Comparison of ENCODE assay signal across 8 mouse cellular contexts in the genomic region with DNA sequence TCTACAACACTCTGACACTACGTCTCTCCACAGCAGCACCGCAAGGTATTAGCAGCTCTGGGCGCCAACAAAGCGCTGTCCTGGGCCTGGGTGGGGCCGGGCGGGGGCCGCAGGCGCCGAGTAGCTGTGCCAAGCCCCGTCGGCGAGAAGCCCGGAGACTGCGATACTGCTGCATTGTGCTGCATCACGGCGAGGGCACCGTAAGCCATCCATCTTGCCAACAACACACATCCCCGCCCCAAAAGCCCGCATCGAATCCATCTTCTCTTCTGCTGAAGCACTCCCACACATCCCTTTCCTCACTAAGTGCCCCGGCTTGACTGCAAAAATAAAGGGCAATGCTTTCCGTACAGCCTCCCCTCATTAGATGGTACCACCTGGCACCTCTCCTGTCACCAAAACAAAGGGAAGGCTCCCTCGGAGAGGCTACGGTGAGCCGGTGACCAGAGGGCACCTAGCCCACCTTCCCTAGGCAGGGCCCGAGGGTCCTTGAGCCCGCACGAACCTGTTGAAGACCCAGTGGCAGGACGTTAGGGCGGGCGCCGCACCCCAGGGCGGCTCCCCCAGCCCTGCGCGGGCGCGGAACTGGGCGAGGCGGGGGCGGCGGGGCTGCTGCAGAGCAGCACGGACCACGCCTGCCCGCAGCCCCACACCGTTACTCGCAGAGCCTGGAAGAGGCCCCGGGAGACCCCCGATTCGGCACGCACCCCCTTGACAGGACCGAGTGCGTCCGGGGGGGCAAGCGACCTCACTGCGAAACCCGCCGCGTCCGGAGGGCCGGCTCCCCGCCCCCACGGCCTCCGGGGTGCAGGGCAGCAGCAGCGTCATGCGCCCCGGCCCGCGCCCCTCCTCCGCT. TPM values are rescaled to one million over a fixed set of nuclear protein-coding genes. Genes with fewer than 3 reads are reported as not detected.
A peak's percentile ranks its signal among the peaks of the same experiment; 100 is the strongest.
DNase-seq lines count a peak whose midpoint lies in the region; ATAC-seq and TF ChIP-seq lines count a peak whose summit lies in the region.

No protein-coding gene starts in this region.

- no peak for TF ChIP-seq CTCF in MEL (IDR thresholded peaks at IDR 0.05 in 2 of 3, conservative IDR thresholded peaks at IDR 0.05 in 1 of 3; ENCODE audit: control insufficient read depth in 1 of 3, insufficient read depth in 1 of 3, low read depth in 2 of 3, low read length in 3 of 3, poor library complexity in 1 of 3, severe bottlenecking in 1 of 3)

- peak; percentile 75 for ATAC-seq in lung, embryonic 16.5 days (ENCODE audit: low read depth)

- no peaks in the 10 kb centered on the region; the same call in 1 of the 2 replicates for H3K79me2 ChIP-seq in MEL (ENCODE audit: control insufficient read depth, insufficient read depth, low read length, poor library complexity)

- no peaks in the 10 kb centered on the region for H3K4me1 ChIP-seq in MEL (ENCODE audit: control insufficient read depth in 1 of 2, insufficient read depth in 2 of 2, low read length in 2 of 2)
- peaks cover 15% of the 10 kb centered on the region for H3K4me1 ChIP-seq in hindbrain, embryonic 10.5 days (replicated peaks)
- peaks cover 25% of the 10 kb centered on the region for H3K4me1 ChIP-seq in lung, embryonic 16.5 days (replicated peaks; ENCODE audit: control insufficient read depth, insufficient read depth, low read length)

- peak overlapping the region; percentile 85 for H3K4me2 ChIP-seq in lung, embryonic 16.5 days (ENCODE audit: low read depth, low read length)

- DNase-seq in MEL (ENCODE audit: low read depth, low spot score): peak; percentile 59
- peak; percentile 69 to 77 for DNase-seq in cerebellum, adult 18-20 months
- DNase-seq in forelimb bud, embryonic 11.5 days (ENCODE audit: low read depth, low spot score): peak; percentile 35
- DNase-seq in hindbrain, embryonic 10.5 days (ENCODE audit: low spot score): peak; percentile 65
- DNase-seq in layer of hippocampus, postnatal 14 days (ENCODE audit: low spot score in 2 of 2): peak; percentile 62 to 69
- DNase-seq in retina, embryonic 14.5 days (ENCODE audit: low spot score): peak; percentile 61
- DNase-seq in urinary bladder, postnatal 25 days (ENCODE audit: low spot score): peak; percentile 45

- under 1% methylated on average over 69 of the region's 69 CpGs for WGBS in hindbrain, embryonic 10.5 days
- WGBS in lung, embryonic 16.5 days: under 1% methylated on average over 60 of the region's 69 CpGs

- H3K9me3 ChIP-seq in MEL (replicated peaks; ENCODE audit: insufficient read depth, low read length): no peaks in the 10 kb centered on the region
- no peaks in the 10 kb centered on the region for H3K9me3 ChIP-seq in hindbrain, embryonic 10.5 days
- H3K9me3 ChIP-seq in lung, embryonic 16.5 days (ENCODE audit: control insufficient read depth, low read length): no peaks in the 10 kb centered on the region

- peaks cover 19 to 25% of the 10 kb centered on the region in 2 experiments for H3K27me3 ChIP-seq in MEL (ENCODE audit: control insufficient read depth in 1 of 2, insufficient read depth in 2 of 2, low read length in 2 of 2)
- H3K27me3 ChIP-seq in hindbrain, embryonic 10.5 days (ENCODE audit: insufficient read depth, poor library complexity, severe bottlenecking): peaks cover 11% of the 10 kb centered on the region
- no peaks in the 10 kb centered on the region for H3K27me3 ChIP-seq in lung, embryonic 16.5 days (ENCODE audit: control insufficient read depth, insufficient read depth, low read depth, low read length)

- H3K36me3 ChIP-seq in MEL (ENCODE audit: control insufficient read depth in 1 of 2, insufficient read depth in 2 of 2, low read length in 2 of 2): no peaks in the 10 kb centered on the region
- no peaks in the 10 kb centered on the region for H3K36me3 ChIP-seq in hindbrain, embryonic 10.5 days
- no peaks in the 10 kb centered on the region for H3K36me3 ChIP-seq in lung, embryonic 16.5 days (ENCODE audit: control insufficient read depth, insufficient read depth, low read length)

- peak overlapping the region; percentile 51 for H3K9ac ChIP-seq in MEL (ENCODE audit: control insufficient read depth, low read depth, low read length, poor library complexity, severe bottlenecking)
- peak overlapping the region; percentile 99 for H3K9ac ChIP-seq in lung, embryonic 16.5 days (ENCODE audit: low read length)

- no peak for TF ChIP-seq EP300 in MEL (IDR thresholded peaks at IDR 0.05; ENCODE audit: low read depth in 1 of 2, low read length in 2 of 2)

- H3K4me3 ChIP-seq in MEL (ENCODE audit: control insufficient read depth in 1 of 2, insufficient read depth in 1 of 2, low read depth in 2 of 2, low read length in 2 of 2): peak overlapping the region; percentile 75 to 86
- H3K4me3 ChIP-seq in hindbrain, embryonic 10.5 days: peak overlapping the region; percentile 96
- peak overlapping the region; percentile 75 for H3K4me3 ChIP-seq in lung, embryonic 16.5 days (ENCODE audit: low read length)

- no peak for TF ChIP-seq RAD21 in MEL (IDR thresholded peaks at IDR 0.05; ENCODE audit: low read depth, low read length)

- H3K27ac ChIP-seq in MEL (ENCODE audit: control insufficient read depth, low read depth, low read length): no peak overlapping the region
- H3K27ac ChIP-seq in hindbrain, embryonic 10.5 days: peak overlapping the region; percentile 91
- H3K27ac ChIP-seq in lung, embryonic 16.5 days (ENCODE audit: low read length): peak overlapping the region; percentile 98

- no peak for TF ChIP-seq POLR2A in MEL (IDR thresholded peaks at IDR 0.05; ENCODE audit: control insufficient read depth in 1 of 2, insufficient read depth in 1 of 2, low read depth in 1 of 2, low read length in 2 of 2, poor library complexity in 1 of 2)

TF ChIP-seq in MEL, 35 proteins besides CTCF, POLR2A, EP300 and RAD21:
- TF ChIP-seq MAZ (IDR thresholded peaks at IDR 0.05; ENCODE audit: low read depth, low read length) (peak; percentile 19; the same call in 1 of the 2 replicates), POLR2AphosphoS2 (IDR thresholded peaks at IDR 0.05; ENCODE audit: low read length) (no peak), MYC (IDR thresholded peaks at IDR 0.05; ENCODE audit: low read depth, low read length) (no peak), NRF1 (IDR thresholded peaks at IDR 0.05; ENCODE audit: insufficient read depth, low read depth, low read length, poor library complexity, severe bottlenecking) (peak; percentile 46; the same call in 1 of the 2 replicates)
TF ChIP-seq in MEL: peak in this region for 2.

RNA-seq across cellular contexts. Expression of a gene that starts 0.7 kb away (rescaled TPM):
- total RNA-seq in MEL (2012; rRNA removed): 14.6 and 20.0 TPM in 2 replicates
- polyA plus RNA-seq in MEL (2012; ENCODE audit: insufficient read depth in 1 of 2, insufficient read length in 2 of 2, low read depth in 1 of 2, low replicate concordance in 2 of 2, missing spikeins in 1 of 2): 10 to 100 TPM in 1 of 2 experiments, not detected in 1; 20.2 TPM
- polyA plus RNA-seq in hindbrain, embryonic 10.5 days (2016; fragmentation: Nextera tagmentation; extraction: Ambion mirVana): 60.1 and 68.8 TPM in 2 replicates
- total RNA-seq in layer of hippocampus, postnatal 14 days (2021): 100 to 1,000 TPM; 675 to 713 TPM
- 169 and 187 TPM in 2 replicates for polyA plus RNA-seq in lung, embryonic 16.5 days (2015; fragmentation: Nextera tagmentation; extraction: Ambion mirVana)
